Mouse (Mus musculus) lung, postnatal 0 days (tissue): ENCODE data around the gene Tex14. TPM values are rescaled to one million over a fixed set of nuclear protein-coding genes. Genes with fewer than 3 reads are reported as not detected.

Experiments
- ATAC-seq: fragments of 200-750 bp; cut with Nextera tagmentation; 2 replicates; pipeline ENCODE4 v1.8.0; 2017; ENCODE audit warnings: moderate library complexity
- DNase-seq: peaks from one replicate; pipeline ENCODE4 v3.0.0-alpha.2; 2016; ENCODE audit warnings: low spot score
- H3K27ac ChIP-seq: fragments of 300-500 bp; sonication (generic); 2 replicates; pipeline ENCODE4 v1.5.1; 2014; ENCODE audit warnings: antibody characterized with exemption, mild to moderate bottlenecking, low read length, mixed read lengths
- H3K27me3 ChIP-seq: fragments of 300-500 bp; sonication (generic); replicated peaks from 2 replicates; pipeline ENCODE4 v1.6.1; 2014; ENCODE audit warnings: low read length, mixed read lengths; ENCODE audit not compliant: insufficient read depth
- H3K36me3 ChIP-seq: fragments of 300-500 bp; sonication (generic); 2 replicates; pipeline ENCODE4 v1.6.1; 2014; ENCODE audit warnings: low read length, mixed read lengths; ENCODE audit not compliant: insufficient read depth
- H3K4me1 ChIP-seq: fragments of 300-500 bp; sonication (generic); 2 replicates; pipeline ENCODE4 v1.6.1; 2014; ENCODE audit warnings: antibody characterized with exemption, low read depth, low read length, mixed read lengths; ENCODE audit not compliant: insufficient read depth
- H3K4me2 ChIP-seq: fragments of 300-500 bp; sonication (generic); replicated peaks from 2 replicates; pipeline ENCODE4 v1.6.1; 2014; ENCODE audit warnings: low read depth, mild to moderate bottlenecking, low read length, moderate library complexity, mixed read lengths
- H3K4me3 ChIP-seq: fragments of 300-500 bp; sonication (generic); 2 replicates; pipeline ENCODE4 v1.5.1; 2014; ENCODE audit warnings: low read depth, low read length
- H3K9ac ChIP-seq: fragments of 300-500 bp; sonication (generic); replicated peaks from 2 replicates; pipeline ENCODE4 v1.6.1; 2014; ENCODE audit warnings: low read depth, mild to moderate bottlenecking
- H3K9me3 ChIP-seq: fragments of 300-500 bp; sonication (generic); 2 replicates; pipeline ENCODE4 v1.6.1; 2016; ENCODE audit warnings: low read length, mixed read lengths
- CTCF ChIP-seq: IDR thresholded peaks from 2 replicates; pipeline ENCODE4 v1.5.1; 2016; ENCODE audit warnings: antibody characterized with exemption, mild to moderate bottlenecking
- EP300 ChIP-seq: IDR thresholded peaks from 2 replicates; pipeline ENCODE4 v1.6.1; 2016; ENCODE audit warnings: antibody characterized with exemption, mild to moderate bottlenecking, control low read depth
- WGBS: fragments of 180-500 bp; shearing (Covaris S2); extraction: QIAGEN DNeasy Blood & Tissue Kit; methylation state at CpG from one replicate; pipeline ENCODE4 v1.1.7; 2014; 5-methylcytosine and 5-hydroxymethylcytosine counted together
- polyA plus RNA-seq: library from polyadenylated mRNA; unstranded; fragments of >200 nt; fragmentation: Nextera tagmentation; extraction: Ambion mirVana; gene quantifications from 2 replicates; pipeline ENCODE4 v1.2.1, GENCODE M21; 2015

Gene Tex14
- polyA plus RNA-seq, 1 experiment from 2014 or later: 1.1 TPM

GRCm38 (mm10) chr11:87578249-87578962, 173.5 kb downstream of the Tex14 start:
- Histone ChIP-seq H3K4me2 (peak overlapping the region; percentile 76), H3K27me3 (no peaks in the 10 kb centered on the region), H3K36me3 (no peaks in the 10 kb centered on the region), H3K9ac (peak overlapping the region; percentile 50), H3K27ac (peak overlapping the region; percentile 93), H3K9me3 (no peaks in the 10 kb centered on the region), H3K4me3 (peak overlapping the region; percentile 62), H3K4me1 (peaks cover 13% of the 10 kb centered on the region; the same call in 1 of the 2 replicates)
- DNase-seq (peak; percentile 71), ATAC-seq (peak; percentile 54)
- under 1% methylated on average over 38 of the region's 40 CpGs for whole genome bisulfite sequencing
- TF ChIP-seq CTCF: no peak
- no peak for TF ChIP-seq EP300

- H3K4me1 ChIP-seq: peaks cover 15% of the 10 kb centered on the region; the same call in 1 of the 2 replicates
- peak overlapping the region; percentile 93 for H3K27ac ChIP-seq
- TF ChIP-seq EP300 (no peak), CTCF (no peak)
- peak; percentile 66 for DNase-seq
- no peaks in the 10 kb centered on the region for H3K27me3 ChIP-seq
- H3K9me3 ChIP-seq: no peaks in the 10 kb centered on the region
- peak; percentile 59 for ATAC-seq
- H3K4me2 ChIP-seq: peak overlapping the region; percentile 76
- H3K36me3 ChIP-seq: no peaks in the 10 kb centered on the region
- peak overlapping the region; percentile 50; the same call in 1 of the 2 replicates for H3K9ac ChIP-seq
- WGBS: 7% methylated on average over 10 of the region's 10 CpGs
- H3K4me3 ChIP-seq: peak overlapping the region; percentile 62
These were observed 174.2 kb downstream of the Tex14 start for GRCm38 (mm10) chr11:87578963-87579601.

DNA sequence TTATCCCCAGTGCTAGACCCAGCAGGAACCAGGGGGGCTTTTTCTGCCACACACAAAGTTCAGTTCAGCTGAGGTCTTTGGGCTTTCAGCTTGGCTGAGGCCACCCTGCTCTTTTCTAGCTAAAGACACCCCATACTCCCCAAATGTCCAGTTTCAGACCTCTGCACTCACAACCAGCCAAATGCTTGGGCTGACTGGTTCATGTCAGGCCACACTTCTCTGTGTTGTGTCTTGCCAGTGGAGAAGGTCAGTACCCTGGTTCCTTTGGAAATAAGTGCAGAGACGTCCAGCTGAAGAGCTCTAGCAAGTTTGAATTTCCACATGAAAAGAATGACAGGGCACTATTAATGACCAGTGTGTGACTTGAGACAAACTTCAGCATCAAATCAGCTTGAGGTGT, 174.8 kb downstream of the Tex14 start:
- H3K27me3 ChIP-seq: no peaks in the 10 kb centered on the region
- H3K27ac ChIP-seq: peak overlapping the region; percentile 93
- no peaks in the 10 kb centered on the region for H3K9me3 ChIP-seq
- DNase-seq (peak; percentile 90), ATAC-seq (peak; percentile 76)
- H3K4me3 ChIP-seq: peak overlapping the region; percentile 62
- WGBS: 58% methylated on average over 1 of the region's 1 CpGs
- peak overlapping the region; percentile 23; the same call in 1 of the 2 replicates for H3K9ac ChIP-seq
- TF ChIP-seq EP300: peak; percentile 62
- no peak for TF ChIP-seq CTCF
- H3K36me3 ChIP-seq: no peaks in the 10 kb centered on the region
- peaks cover 16% of the 10 kb centered on the region; the same call in 1 of the 2 replicates for H3K4me1 ChIP-seq
- peak overlapping the region; percentile 76 for H3K4me2 ChIP-seq

DNA sequence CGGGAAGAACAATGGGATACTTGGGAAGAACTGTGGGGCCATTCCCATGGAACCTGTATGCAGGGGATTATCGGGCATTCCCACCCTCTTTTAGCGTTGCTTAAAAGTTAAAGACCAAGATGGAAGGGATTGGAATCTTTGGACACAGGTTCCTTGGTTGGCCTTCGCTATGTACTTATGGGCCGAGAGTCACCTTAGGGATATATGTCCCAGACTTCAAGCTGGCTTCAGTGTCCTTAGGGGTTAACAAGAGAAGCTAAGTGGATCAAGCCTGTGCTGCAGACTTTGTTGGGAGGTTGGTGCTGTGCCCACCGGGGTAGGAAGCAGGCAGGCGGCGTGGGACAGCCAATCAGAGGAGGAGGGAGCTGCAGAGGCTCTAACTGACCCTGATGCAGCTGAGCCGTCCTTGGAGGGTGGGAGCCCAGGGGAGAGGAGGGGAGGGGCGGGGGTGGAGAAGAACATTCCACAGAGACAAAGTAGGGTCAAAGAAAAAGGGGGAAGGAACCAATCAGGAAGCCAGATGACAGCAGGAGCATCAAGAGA, 175.7 kb downstream of the Tex14 start:
- 0 out of 2 replicates have a peak overlapping the region, but pooled peaks have one; percentile 1 for H3K9ac ChIP-seq
- no peak for ATAC-seq
- peak overlapping the region; percentile 86 for H3K27ac ChIP-seq
- TF ChIP-seq CTCF: no peak
- no peak for TF ChIP-seq EP300
- H3K9me3 ChIP-seq: no peaks in the 10 kb centered on the region
- H3K4me2 ChIP-seq: peak overlapping the region; percentile 41
- WGBS: 58% methylated on average over 9 of the region's 10 CpGs
- H3K4me1 ChIP-seq: peaks cover 20% of the 10 kb centered on the region; the same call in 1 of the 2 replicates
- peak; percentile 19 for DNase-seq
- H3K4me3 ChIP-seq: no peak overlapping the region
- H3K27me3 ChIP-seq: no peaks in the 10 kb centered on the region
- H3K36me3 ChIP-seq: no peaks in the 10 kb centered on the region

GRCm38 (mm10) chr11:87581161-87581865, 176.4 kb downstream of the Tex14 start:
- no peaks in the 10 kb centered on the region for H3K9me3 ChIP-seq
- no peaks in the 10 kb centered on the region for H3K27me3 ChIP-seq
- peak overlapping the region; percentile 86; the same call in 1 of the 2 replicates for H3K27ac ChIP-seq
- H3K9ac ChIP-seq: no peak overlapping the region
- WGBS: 80% methylated on average over 12 of the region's 12 CpGs
- TF ChIP-seq CTCF (no peak), EP300 (no peak)
- peak overlapping the region; percentile 41 for H3K4me2 ChIP-seq
- H3K4me1 ChIP-seq: peaks cover 20% of the 10 kb centered on the region; the same call in 1 of the 2 replicates
- no peak overlapping the region for H3K4me3 ChIP-seq
- ATAC-seq (no peak), DNase-seq (no peak)
- H3K36me3 ChIP-seq: no peaks in the 10 kb centered on the region
